Mouse (Mus musculus): Measurements from ENCODE around the gene Mitf.

GRCm38 (mm10) chr6:97871296-97872030 is 64.6 kb downstream of the Mitf start:
- no peak for TF ChIP-seq POLR2A (IDR thresholded peaks at IDR 0.05; ENCODE audit: low read depth, low read length)
- no peak for TF ChIP-seq CTCF (IDR thresholded peaks at IDR 0.05; ENCODE audit: borderline replicate concordance, insufficient read depth, low read length)

All from embryonic fibroblast, embryonic 13.5 days (primary cell).